Mouse (Mus musculus): ENCODE data around the gene Trappc4. TPM values are rescaled to one million over a fixed set of nuclear protein-coding genes. Genes with fewer than 3 reads are reported as not detected.

Trappc4 gene
- polyA plus RNA-seq, 1 experiment from 2014 or later: 133 TPM

GRCm38 (mm10) chr9:44398551-44398950 is 8.8 kb downstream of the Trappc4 start:
- Histone ChIP-seq H3K27ac (replicated peaks; ENCODE audit: low read depth, low read length) (no peak overlapping the region), H3K36me3 (ENCODE audit: control insufficient read depth, insufficient read depth, low read length) (peaks cover 39% of the 10 kb centered on the region), H3K9me3 (ENCODE audit: control insufficient read depth, low read length) (no peaks in the 10 kb centered on the region), H3K27me3 (replicated peaks; ENCODE audit: control insufficient read depth, insufficient read depth, low read length) (no peaks in the 10 kb centered on the region), H3K4me2 (ENCODE audit: low read depth, low read length) (peak overlapping the region; percentile 96; the same call in 1 of the 2 replicates), H3K9ac (ENCODE audit: low read depth, low read length) (peak overlapping the region; percentile 75; the same call in 1 of the 2 replicates), H3K4me1 (ENCODE audit: control insufficient read depth, insufficient read depth, low read length) (peaks cover 11% of the 10 kb centered on the region; the same call in 1 of the 2 replicates), H3K4me3 (ENCODE audit: low read depth, low read length) (no peak overlapping the region)
- ATAC-seq (ENCODE audit: low read depth) (no peak), DNase-seq (ENCODE audit: low spot score) (no peak)
- 83% methylated on average over 9 of the region's 9 CpGs for WGBS

- no peak for DNase-seq (ENCODE audit: low spot score)
- WGBS: 30% methylated on average over 4 of the region's 4 CpGs
- Histone ChIP-seq H3K9ac (ENCODE audit: low read depth, low read length) (peak overlapping the region; percentile 75; the same call in 1 of the 2 replicates), H3K4me1 (ENCODE audit: control insufficient read depth, insufficient read depth, low read length) (peaks cover 11% of the 10 kb centered on the region; the same call in 1 of the 2 replicates), H3K4me2 (ENCODE audit: low read depth, low read length) (peak overlapping the region; percentile 96), H3K27me3 (replicated peaks; ENCODE audit: control insufficient read depth, insufficient read depth, low read length) (no peaks in the 10 kb centered on the region), H3K36me3 (ENCODE audit: control insufficient read depth, insufficient read depth, low read length) (peaks cover 34% of the 10 kb centered on the region), H3K9me3 (ENCODE audit: control insufficient read depth, low read length) (no peaks in the 10 kb centered on the region), H3K27ac (replicated peaks; ENCODE audit: low read depth, low read length) (no peak overlapping the region), H3K4me3 (ENCODE audit: low read depth, low read length) (peak overlapping the region; percentile 74; the same call in 1 of the 2 replicates)
- no peak for ATAC-seq (ENCODE audit: low read depth)
Measured at GRCm38 (mm10) chr9:44398087-44398486, 9.3 kb downstream of the Trappc4 start.

DNA sequence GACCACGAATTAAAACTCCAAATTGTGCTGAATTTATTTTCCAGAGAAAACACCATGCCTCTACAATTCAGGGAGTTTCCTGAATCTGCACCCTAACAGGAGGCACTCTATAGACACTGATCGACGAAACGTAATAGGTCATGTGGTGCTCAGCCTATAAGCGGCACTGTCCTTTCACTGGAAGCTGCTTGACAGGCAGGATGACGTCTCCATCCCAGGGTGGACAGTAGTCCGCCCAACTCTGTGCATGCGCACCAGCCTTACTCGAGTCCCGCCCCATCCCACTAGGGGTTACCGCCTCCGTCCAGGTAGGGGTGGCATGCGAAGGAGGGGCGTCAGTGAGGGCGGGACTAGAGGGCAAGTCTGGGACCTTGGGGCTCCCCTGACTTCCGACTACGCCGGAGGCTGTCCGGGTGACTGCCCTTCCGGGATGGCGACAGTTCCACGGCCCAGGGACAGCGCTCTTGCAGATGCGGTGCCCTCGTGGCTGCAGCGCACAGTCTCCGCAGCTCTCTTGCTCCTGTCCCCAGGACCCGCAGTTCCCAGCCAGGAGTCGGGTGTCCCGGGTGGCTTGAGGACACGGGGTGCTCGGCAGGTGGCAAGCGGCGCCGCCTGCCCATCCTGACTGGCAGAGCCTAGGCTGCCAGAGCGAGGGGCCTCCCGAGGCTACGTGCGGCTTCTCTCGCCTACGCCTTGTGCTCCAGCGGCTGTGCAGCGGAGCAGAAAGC is 10.6 kb downstream of the Trappc4 start, which contains the start of gene Slc37a4:
Gene Slc37a4 (plus strand): TSS at position 169 of the 728 bp plus-strand sequence.
- peak within 1 kb of the TSS; percentile 75 for H3K9ac ChIP-seq (ENCODE audit: low read depth, low read length)

DNA sequence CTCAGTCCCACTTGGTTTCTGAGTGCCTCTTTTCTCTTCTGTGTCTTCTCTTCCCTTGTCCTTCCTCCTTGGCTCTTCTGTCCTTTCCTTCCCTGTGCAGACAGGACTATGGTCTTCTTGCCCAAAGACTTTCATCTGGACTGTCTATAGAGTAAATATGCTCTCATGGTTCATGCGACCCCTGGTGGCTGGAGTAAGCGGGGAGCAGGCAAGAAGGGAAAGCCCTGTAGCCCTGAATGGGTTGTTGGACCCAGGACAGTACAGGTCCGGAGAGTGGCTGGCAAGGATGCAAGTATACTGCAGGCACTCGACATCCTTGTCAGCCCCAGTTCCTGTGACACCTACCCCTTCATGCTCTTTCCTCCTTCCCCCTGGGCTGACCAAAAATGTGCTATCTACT is 15.9 kb downstream of the Trappc4 start:
- no peak overlapping the region for H3K4me3 ChIP-seq (ENCODE audit: low read depth, low read length)
- no peak overlapping the region for H3K4me2 ChIP-seq (ENCODE audit: low read depth, low read length)
- no peaks in the 10 kb centered on the region for H3K9me3 ChIP-seq (ENCODE audit: control insufficient read depth, low read length)
- DNase-seq (ENCODE audit: low spot score) (peak; percentile 57), ATAC-seq (ENCODE audit: low read depth) (no peak)
- H3K9ac ChIP-seq (ENCODE audit: low read depth, low read length): no peak overlapping the region
- no peaks in the 10 kb centered on the region for H3K4me1 ChIP-seq (ENCODE audit: control insufficient read depth, insufficient read depth, low read length)
- no peak overlapping the region for H3K27ac ChIP-seq (replicated peaks; ENCODE audit: low read depth, low read length)
- peaks cover 54% of the 10 kb centered on the region for H3K36me3 ChIP-seq (ENCODE audit: control insufficient read depth, insufficient read depth, low read length)
- no peaks in the 10 kb centered on the region for H3K27me3 ChIP-seq (replicated peaks; ENCODE audit: control insufficient read depth, insufficient read depth, low read length)
- WGBS: 36% methylated on average over 4 of the region's 4 CpGs

More for the DNA sequence above, 10.6 kb downstream of the Trappc4 start, which contains the start of gene Slc37a4:
- H3K4me3 ChIP-seq (ENCODE audit: low read depth, low read length): peak within 1 kb of the TSS; percentile 74
- H3K4me1 ChIP-seq (ENCODE audit: control insufficient read depth, insufficient read depth, low read length): peaks cover 11% of the 10 kb centered on the region; the same call in 1 of the 2 replicates
- peaks cover 26% of the 10 kb centered on the region for H3K36me3 ChIP-seq (ENCODE audit: control insufficient read depth, insufficient read depth, low read length)
- peak; percentile 98 for DNase-seq (ENCODE audit: low spot score)
- no peaks in the 10 kb centered on the region for H3K27me3 ChIP-seq (replicated peaks; ENCODE audit: control insufficient read depth, insufficient read depth, low read length)
- peak within 1 kb of the TSS; percentile 67; the same call in 1 of the 2 replicates for H3K27ac ChIP-seq (replicated peaks; ENCODE audit: low read depth, low read length)
- H3K9me3 ChIP-seq (ENCODE audit: control insufficient read depth, low read length): no peaks in the 10 kb centered on the region
- H3K4me2 ChIP-seq (ENCODE audit: low read depth, low read length): peak within 1 kb of the TSS; percentile 96
- under 1% methylated on average over 26 of the region's 43 CpGs for WGBS
- peak; percentile 99 for ATAC-seq (ENCODE audit: low read depth)

DNA sequence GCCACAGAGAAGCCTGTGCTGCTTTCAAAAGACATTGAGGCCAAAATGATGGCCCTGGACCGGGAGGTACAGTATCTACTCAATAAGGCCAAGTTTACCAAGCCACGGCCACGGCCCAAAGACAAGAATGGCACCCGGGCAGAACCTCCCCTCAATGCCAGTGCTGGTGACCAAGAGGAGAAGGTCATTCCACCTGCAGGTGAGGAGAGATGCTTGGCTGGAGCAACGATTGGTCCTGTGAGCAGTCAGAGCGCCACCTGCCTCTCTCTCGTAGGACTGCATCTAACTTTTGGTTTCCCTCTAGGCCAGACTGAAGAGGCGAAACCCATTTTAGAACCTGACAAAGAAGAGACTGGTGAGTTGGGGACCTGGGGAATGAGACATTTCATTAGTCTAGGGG is 18.1 kb downstream of the Trappc4 start:
- ATAC-seq (ENCODE audit: low read depth) (no peak), DNase-seq (ENCODE audit: low spot score) (no peak)
- Histone ChIP-seq H3K27ac (replicated peaks; ENCODE audit: low read depth, low read length) (no peak overlapping the region), H3K36me3 (ENCODE audit: control insufficient read depth, insufficient read depth, low read length) (peaks cover 76% of the 10 kb centered on the region), H3K4me2 (ENCODE audit: low read depth, low read length) (no peak overlapping the region), H3K9me3 (ENCODE audit: control insufficient read depth, low read length) (no peaks in the 10 kb centered on the region), H3K27me3 (replicated peaks; ENCODE audit: control insufficient read depth, insufficient read depth, low read length) (no peaks in the 10 kb centered on the region), H3K9ac (ENCODE audit: low read depth, low read length) (no peak overlapping the region), H3K4me1 (ENCODE audit: control insufficient read depth, insufficient read depth, low read length) (no peaks in the 10 kb centered on the region), H3K4me3 (ENCODE audit: low read depth, low read length) (no peak overlapping the region)
- WGBS: 65% methylated on average over 8 of the region's 8 CpGs

DNA sequence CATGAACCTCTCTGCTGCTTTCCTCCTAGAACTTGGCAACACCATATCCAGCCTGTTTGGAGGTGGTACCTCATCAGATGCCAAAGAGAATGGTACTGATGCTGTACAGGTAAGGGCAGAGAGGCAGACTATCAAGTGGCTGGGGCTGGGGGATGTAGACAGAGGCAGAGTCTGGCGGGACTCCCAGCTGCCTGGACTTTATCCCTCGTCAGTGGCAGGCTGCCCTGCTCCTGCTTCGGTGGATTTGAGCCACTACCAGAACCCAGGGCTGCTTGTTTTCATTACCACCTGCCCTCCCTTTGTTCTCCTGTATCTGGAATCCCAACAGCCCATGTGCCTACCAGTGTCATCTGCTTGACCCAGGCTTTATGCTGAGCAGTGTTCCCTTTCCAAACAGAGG is 20.2 kb downstream of the Trappc4 start:
- no peaks in the 10 kb centered on the region for H3K4me1 ChIP-seq (ENCODE audit: control insufficient read depth, insufficient read depth, low read length)
- no peaks in the 10 kb centered on the region for H3K9me3 ChIP-seq (ENCODE audit: control insufficient read depth, low read length)
- no peaks in the 10 kb centered on the region for H3K27me3 ChIP-seq (replicated peaks; ENCODE audit: control insufficient read depth, insufficient read depth, low read length)
- no peak overlapping the region for H3K9ac ChIP-seq (ENCODE audit: low read depth, low read length)
- ATAC-seq (ENCODE audit: low read depth) (no peak), DNase-seq (ENCODE audit: low spot score) (no peak)
- H3K27ac ChIP-seq (replicated peaks; ENCODE audit: low read depth, low read length): no peak overlapping the region
- 70% methylated on average over 3 of the region's 3 CpGs for WGBS
- H3K36me3 ChIP-seq (ENCODE audit: control insufficient read depth, insufficient read depth, low read length): peaks cover 94% of the 10 kb centered on the region
- no peak overlapping the region for H3K4me3 ChIP-seq (ENCODE audit: low read depth, low read length)
- H3K4me2 ChIP-seq (ENCODE audit: low read depth, low read length): no peak overlapping the region

DNA sequence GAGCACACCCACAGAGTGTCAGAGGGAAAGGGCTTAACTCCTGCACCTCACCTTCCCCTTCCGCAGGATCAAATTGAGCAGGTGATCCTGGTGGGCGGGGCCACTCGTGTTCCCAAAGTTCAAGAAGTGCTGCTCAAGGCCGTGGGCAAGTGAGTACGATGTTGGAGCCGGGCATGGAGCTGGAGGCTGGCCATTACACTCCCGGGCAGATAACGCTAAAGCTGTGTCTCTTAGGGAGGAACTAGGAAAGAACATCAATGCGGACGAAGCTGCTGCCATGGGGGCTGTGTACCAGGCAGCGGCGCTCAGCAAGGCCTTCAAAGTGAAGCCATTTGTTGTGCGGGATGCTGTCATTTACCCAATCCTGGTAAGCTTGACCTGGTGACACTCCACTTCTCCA is 22.8 kb downstream of the Trappc4 start:
- Histone ChIP-seq H3K4me3 (ENCODE audit: low read depth, low read length) (no peak overlapping the region), H3K4me2 (ENCODE audit: low read depth, low read length) (no peak overlapping the region), H3K27me3 (replicated peaks; ENCODE audit: control insufficient read depth, insufficient read depth, low read length) (no peaks in the 10 kb centered on the region), H3K27ac (replicated peaks; ENCODE audit: low read depth, low read length) (no peak overlapping the region), H3K9me3 (ENCODE audit: control insufficient read depth, low read length) (no peaks in the 10 kb centered on the region), H3K4me1 (ENCODE audit: control insufficient read depth, insufficient read depth, low read length) (peaks cover 10% of the 10 kb centered on the region; the same call in 1 of the 2 replicates), H3K36me3 (ENCODE audit: control insufficient read depth, insufficient read depth, low read length) (peaks cover 91% of the 10 kb centered on the region), H3K9ac (ENCODE audit: low read depth, low read length) (no peak overlapping the region)
- DNase-seq (ENCODE audit: low spot score) (no peak), ATAC-seq (ENCODE audit: low read depth) (no peak)
- 89% methylated on average over 13 of the region's 13 CpGs for WGBS

- no peaks in the 10 kb centered on the region for H3K9me3 ChIP-seq (ENCODE audit: control insufficient read depth, low read length)
- H3K4me1 ChIP-seq (ENCODE audit: control insufficient read depth, insufficient read depth, low read length): peaks cover 13% of the 10 kb centered on the region
- ATAC-seq (ENCODE audit: low read depth): no peak
- peak; percentile 16 for DNase-seq (ENCODE audit: low spot score)
- peak overlapping the region; percentile 96 for H3K4me2 ChIP-seq (ENCODE audit: low read depth, low read length)
- H3K9ac ChIP-seq (ENCODE audit: low read depth, low read length): peak overlapping the region; percentile 97
- WGBS: 11% methylated on average over 12 of the region's 15 CpGs
- peak overlapping the region; percentile 95 for H3K4me3 ChIP-seq (ENCODE audit: low read depth, low read length)
- peak overlapping the region; percentile 88 for H3K27ac ChIP-seq (replicated peaks; ENCODE audit: low read depth, low read length)
- H3K36me3 ChIP-seq (ENCODE audit: control insufficient read depth, insufficient read depth, low read length): peaks cover 44% of the 10 kb centered on the region
- no peaks in the 10 kb centered on the region for H3K27me3 ChIP-seq (replicated peaks; ENCODE audit: control insufficient read depth, insufficient read depth, low read length)
Measured at GRCm38 (mm10) chr9:44379862-44380261, 27.5 kb downstream of the Trappc4 start.

All from embryonic facial prominence, embryonic 14.5 days (tissue).